Comparison of ENCODE assay signal across 14 mouse cellular contexts in the genomic region with DNA sequence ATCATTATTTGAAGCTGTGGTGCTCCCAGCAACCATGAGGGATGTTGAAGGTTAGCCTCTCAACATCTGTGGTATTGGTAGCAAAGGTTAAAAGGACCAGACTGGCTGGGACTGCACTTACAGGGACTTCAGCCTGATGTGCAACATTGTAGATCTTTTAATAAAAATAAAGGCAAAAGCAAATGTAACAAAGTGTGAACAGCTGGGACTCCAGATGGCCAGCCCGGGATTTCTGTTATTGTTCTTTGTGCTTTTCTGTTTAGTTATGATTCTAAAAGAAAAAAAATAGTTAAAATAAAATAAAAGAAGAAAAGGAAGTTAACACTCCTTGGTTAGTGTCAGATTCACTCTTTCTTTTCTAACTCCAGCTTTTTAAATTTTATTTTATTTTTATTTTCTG.
DNase-seq lines count a peak whose midpoint lies in the region.
"Had no signal": no experiment of that assay in that cellular context is flagged by ENCODE, and none has a peak within 500 bp of the region (broad histone marks: within the 10 kb centered on the region; RNA-seq: fewer than 3 reads in every experiment).

No protein-coding gene starts in this region.

- peak; percentile 44 to 53 for DNase-seq in right cerebral cortex, adult 2 months (ENCODE audit: low spot score in 2 of 2)
- no peak for DNase-seq in right cerebral cortex, postnatal 25 days
- peak; percentile 49 to 84 for DNase-seq in layer of hippocampus, adult 18-20 months (ENCODE audit: low spot score in 2 of 2)
- DNase-seq in layer of hippocampus, adult 9-11 months: peak; percentile 51
- no peak for DNase-seq in yolk sac, embryonic 10.5 days (ENCODE audit: low spot score)
- no peak for DNase-seq in adrenal gland, postnatal 4 days (ENCODE audit: low spot score in 2 of 2)
- DNase-seq in T-cell, adult 2 months (ENCODE audit: low spot score): no peak
- DNase-seq: adrenal gland, postnatal 25 days; cerebellum, adult 8-10 months; cerebellum, postnatal 25 days; gastrocnemius, postnatal 25 days; heart, adult 11 months; kidney, adult 8-10 months; thymus, postnatal 25 days had no signal

Comparison
In these comparisons a context has a peak if more than half of its experiments do, and no peak if none do; other contexts are left out.
1. DNase-seq: peak in right cerebral cortex, adult 2 months (2 of 2), layer of hippocampus, adult 18-20 months (2 of 2) and layer of hippocampus, adult 9-11 months (single experiment); none in right cerebral cortex, postnatal 25 days (single experiment), yolk sac, embryonic 10.5 days (single experiment), adrenal gland, postnatal 4 days (0 of 2) and T-cell, adult 2 months (single experiment).